In the genomic region with DNA sequence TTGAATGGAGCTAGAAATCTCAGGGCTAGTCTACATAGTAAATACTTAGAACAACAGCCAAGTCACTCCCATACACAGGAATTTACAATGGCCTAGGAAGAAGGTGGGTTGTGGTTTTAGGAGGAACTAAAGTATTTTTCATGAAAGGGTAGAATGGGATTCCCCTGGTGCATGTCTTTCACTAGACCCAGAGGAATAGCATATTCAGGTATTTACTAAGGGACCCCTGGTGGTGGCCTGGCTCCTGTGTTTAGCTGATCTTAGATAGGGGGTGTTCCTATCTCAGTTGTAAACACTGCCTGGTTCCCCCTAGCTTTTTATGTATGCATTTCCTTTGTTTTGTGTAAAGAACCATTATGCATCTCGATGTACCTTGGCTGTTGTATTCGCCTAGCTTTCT, we compare ENCODE assay signal across 12 mouse cellular contexts.
"Had no signal": no experiment of that assay in that cellular context is flagged by ENCODE, and none has a peak within 500 bp of the region (broad histone marks: within the 10 kb centered on the region; RNA-seq: fewer than 3 reads in every experiment).

No protein-coding gene starts in this region.

- DNase-seq: retina, postnatal 1 day; right cerebral cortex, adult 18-20 months; right cerebral cortex, postnatal 14 days; right cerebral cortex, postnatal 25 days; right cerebral cortex, postnatal 4 days; spleen, adult 18-20 months; thymus, adult 18-20 months; thymus, adult 2 months; thymus, postnatal 14 days; thymus, postnatal 25 days; thymus, postnatal 36 days; thymus, postnatal 4 days had no signal
